Mouse (Mus musculus) testis, adult 10 weeks (tissue): ENCODE measurements around the gene Gdpd5. TPM values are rescaled to one million over a fixed set of nuclear protein-coding genes. Genes with fewer than 3 reads are reported as not detected.

ENCODE experiments used
- polyA plus RNA-seq: library from polyadenylated mRNA; stranded (reverse); fragments of 350-450 nt; fragmentation: Illumina TruSeq; extraction: RNeasy Lipid Tissue Mini Kit (QIAGEN cat#74804); gene quantifications from one replicate; pipeline ENCODE4 v1.2.3, GENCODE M21; 2014; ENCODE audit warnings: low read depth, low replicate concordance

Gene Gdpd5
- not detected for polyA plus RNA-seq

GRCm38 (mm10) chr7:99381214-99382087 lies at the start of gene Gdpd5:
Gene Gdpd5 (plus strand): TSS chr7:99381414.

DNA sequence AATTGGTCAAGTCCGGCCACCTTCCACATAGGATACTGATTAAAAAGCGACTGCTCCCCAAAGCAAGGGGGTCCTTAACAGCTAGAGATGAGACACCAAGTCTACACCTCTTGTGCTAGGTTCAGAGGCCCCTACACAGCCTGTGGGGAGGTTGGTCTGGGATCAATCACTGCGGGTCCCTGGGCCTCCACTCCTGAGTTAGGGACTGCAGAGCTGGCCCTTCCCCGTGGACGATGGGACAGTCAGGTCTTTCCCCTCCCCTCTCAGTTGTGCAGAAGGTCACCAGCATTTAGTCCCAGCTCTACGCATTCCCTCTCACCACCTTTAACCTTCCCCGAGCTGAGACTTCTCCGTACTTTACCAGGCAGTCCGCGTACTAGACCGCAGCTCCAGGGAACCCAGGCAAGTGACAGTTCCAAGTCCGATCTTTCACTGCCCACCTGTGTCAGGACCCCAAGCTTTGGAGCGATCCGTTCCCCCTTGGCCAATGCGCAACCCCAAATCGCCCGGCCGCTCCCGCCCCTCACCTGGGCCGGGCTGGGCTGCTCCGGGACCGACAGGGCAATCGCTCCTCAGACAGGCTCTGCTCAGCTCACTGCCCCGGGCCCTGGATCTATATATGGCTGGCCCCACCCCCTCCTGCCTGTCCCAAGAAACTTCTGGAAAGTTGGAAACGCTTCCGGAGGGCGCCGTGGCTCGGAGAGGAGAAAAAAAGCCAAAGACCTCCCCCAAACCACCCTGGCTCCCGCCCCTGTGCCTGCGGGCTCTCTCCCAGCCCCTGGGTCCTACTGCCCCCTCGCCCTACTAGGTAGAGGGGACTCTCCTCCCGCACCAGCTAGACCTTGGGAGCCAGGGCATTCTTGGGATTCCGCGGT lies 28.5 kb upstream of the Gdpd5 start, which contains the start of gene Serpinh1:
Gene Serpinh1 (minus strand): TSS at position 714 of the 875 bp plus-strand sequence.

DNA sequence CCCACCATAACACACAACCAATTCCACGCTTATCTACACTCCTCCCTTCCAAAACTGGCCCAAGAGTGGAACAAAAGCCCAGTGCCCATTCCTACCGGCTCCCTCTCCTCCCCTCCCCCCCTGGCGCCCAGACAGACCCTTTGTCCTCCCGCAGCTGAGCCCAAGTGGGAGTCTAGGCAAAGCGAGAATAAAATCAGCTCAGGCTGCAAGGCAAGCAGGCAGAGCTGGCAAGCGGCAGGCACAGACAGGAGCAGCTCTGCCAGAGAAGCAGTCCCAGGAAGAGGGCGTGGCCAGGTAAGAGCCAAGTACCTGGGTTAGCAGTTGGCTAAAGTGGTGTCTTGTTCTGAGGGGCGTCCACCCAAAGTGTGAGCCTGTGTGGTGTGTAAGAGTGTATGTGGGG lies 84.6 kb downstream of the Gdpd5 start, which contains the start of gene Klhl35:
Gene Klhl35 (plus strand): TSS at position 194 of the 400 bp plus-strand sequence.

GRCm38 (mm10) chr7:99483271-99483923 lies 102.2 kb downstream of the Gdpd5 start, which contains the start of gene Rps3:
Gene Rps3 (minus strand): TSS chr7:99483738.

Other genes with a start within 250 kb of the Gdpd5 start
- gene Uvrag, start 240.3 kb upstream of the Gdpd5 start, polyA plus RNA-seq, result 7.2 TPM
- gene Dgat2, start 198.7 kb upstream of the Gdpd5 start, polyA plus RNA-seq, result 27.8 TPM
- not detected for gene Mogat2, start 142.8 kb upstream of the Gdpd5 start, polyA plus RNA-seq
- 0.91 TPM for gene Map6, start 114.0 kb upstream of the Gdpd5 start, polyA plus RNA-seq
- gene Serpinh1, start 28.2 kb upstream of the Gdpd5 start, polyA plus RNA-seq, result 3.1 TPM
- 2.1 TPM for gene Klhl35, start 84.6 kb downstream of the Gdpd5 start, polyA plus RNA-seq
- 136 TPM for gene Rps3, start 102.3 kb downstream of the Gdpd5 start, polyA plus RNA-seq
- gene Arrb1, start 154.1 kb downstream of the Gdpd5 start, polyA plus RNA-seq, result 3.6 TPM
- gene Tpbgl, start 245.7 kb downstream of the Gdpd5 start, polyA plus RNA-seq, result 7.0 TPM